Mouse (Mus musculus) C2C12 (cell line): ENCODE measurements around the gene H2afy2.

Experiments used
- CEBPB ChIP-seq: IDR thresholded peaks from one replicate; pipeline ENCODE4 v1.6.1; 2011; ENCODE audit warnings: low read depth, mild to moderate bottlenecking, control low read depth, moderate library complexity
- CTCF ChIP-seq: IDR thresholded peaks from one replicate; pipeline ENCODE4 v1.5.1; 2011; ENCODE audit not compliant: control insufficient read depth, insufficient read depth, insufficient read length
- FOSL1 ChIP-seq: IDR thresholded peaks from one replicate; pipeline ENCODE4 v1.8.0; 2011; ENCODE audit warnings: mild to moderate bottlenecking, low read length; ENCODE audit not compliant: poor library complexity, insufficient read depth, severe bottlenecking
- MAX ChIP-seq: IDR thresholded peaks from one replicate; pipeline ENCODE4 v1.6.1; 2011; ENCODE audit warnings: mild to moderate bottlenecking, control low read depth
- MYOD1 ChIP-seq: IDR thresholded peaks from one replicate; pipeline ENCODE4 v1.6.1; 2011; ENCODE audit warnings: low read depth; ENCODE audit not compliant: control insufficient read depth, insufficient read length
- USF1 ChIP-seq: IDR thresholded peaks from one replicate; pipeline ENCODE4 v1.6.1; 2011; ENCODE audit warnings: low read depth, mild to moderate bottlenecking, control low read depth, moderate library complexity

GRCm38 (mm10) chr10:61832713-61833112 lies 48.8 kb upstream of the H2afy2 start:
- TF ChIP-seq CEBPB (no peak), CTCF (no peak), USF1 (no peak), MYOD1 (no peak), FOSL1 (no peak), MAX (no peak)
